Mouse (Mus musculus): ENCODE results near the gene H2-M10.4. TPM values are rescaled to one million over a fixed set of nuclear protein-coding genes. Genes with fewer than 3 reads are reported as not detected.

H2-M10.4 gene
- not detected in 2 replicates for polyA plus RNA-seq (2012; rRNA removed)

DNA sequence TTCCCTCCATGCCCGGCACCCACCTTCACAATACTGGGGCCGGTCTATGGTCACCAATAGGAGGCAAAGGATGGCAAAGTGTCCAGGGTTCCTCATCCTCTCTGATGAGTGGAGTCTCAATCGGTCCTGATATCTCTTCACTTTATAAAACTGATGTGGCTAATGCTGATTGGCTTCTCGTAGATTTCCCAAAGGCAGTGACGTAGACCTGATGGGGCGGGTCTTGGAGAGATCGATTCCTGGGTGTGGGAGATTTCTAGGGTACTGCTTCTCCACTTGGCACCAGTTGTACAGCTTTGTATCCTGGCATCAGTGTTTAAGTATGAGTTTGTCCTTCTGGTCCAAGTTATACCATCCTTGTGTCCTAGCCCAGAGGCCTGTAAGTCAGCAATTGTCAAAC lies at the start of gene H2-M10.4:
Gene H2-M10.4, minus strand, starts transcription at position 101 of the 400 bp plus-strand sequence.

Other genes with a start within 250 kb of the H2-M10.4 start
- gene Rpp21, start 204.3 kb downstream of the H2-M10.4 start, polyA plus RNA-seq (2012; rRNA removed): 88.3 and 96.2 TPM in 2 replicates
- 18.9 and 23.1 TPM in 2 replicates for gene Trim39, start 190.1 kb downstream of the H2-M10.4 start, polyA plus RNA-seq (2012; rRNA removed)
- not detected in 2 replicates for gene H2-M10.2, start 175.8 kb downstream of the H2-M10.4 start, polyA plus RNA-seq (2012; rRNA removed)
- gene H2-M10.1, start 136.2 kb downstream of the H2-M10.4 start, polyA plus RNA-seq (2012; rRNA removed): not detected in 2 replicates
- not detected in 2 replicates for gene H2-M10.3, start 93.9 kb downstream of the H2-M10.4 start, polyA plus RNA-seq (2012; rRNA removed)
- not detected in 2 replicates for gene H2-M11, start 84.7 kb upstream of the H2-M10.4 start, polyA plus RNA-seq (2012; rRNA removed)
- not detected in 2 replicates for gene H2-M9, start 180.3 kb upstream of the H2-M10.4 start, polyA plus RNA-seq (2012; rRNA removed)
- not detected in 2 replicates for gene H2-M1, start 209.9 kb upstream of the H2-M10.4 start, polyA plus RNA-seq (2012; rRNA removed)